Mouse (Mus musculus): ENCODE data around the gene Klhl24. TPM values are rescaled to one million over a fixed set of nuclear protein-coding genes. Genes with fewer than 3 reads are reported as not detected.

Klhl24 gene
- total RNA-seq (2014; fragmentation: Nextera tagmentation) (37.6 and 59.3 TPM in 2 replicates), total RNA-seq (2017) (53.3 and 64.7 TPM in 2 replicates), polyA plus RNA-seq (2012) (8.8 and 14.1 TPM in 2 replicates)

DNA sequence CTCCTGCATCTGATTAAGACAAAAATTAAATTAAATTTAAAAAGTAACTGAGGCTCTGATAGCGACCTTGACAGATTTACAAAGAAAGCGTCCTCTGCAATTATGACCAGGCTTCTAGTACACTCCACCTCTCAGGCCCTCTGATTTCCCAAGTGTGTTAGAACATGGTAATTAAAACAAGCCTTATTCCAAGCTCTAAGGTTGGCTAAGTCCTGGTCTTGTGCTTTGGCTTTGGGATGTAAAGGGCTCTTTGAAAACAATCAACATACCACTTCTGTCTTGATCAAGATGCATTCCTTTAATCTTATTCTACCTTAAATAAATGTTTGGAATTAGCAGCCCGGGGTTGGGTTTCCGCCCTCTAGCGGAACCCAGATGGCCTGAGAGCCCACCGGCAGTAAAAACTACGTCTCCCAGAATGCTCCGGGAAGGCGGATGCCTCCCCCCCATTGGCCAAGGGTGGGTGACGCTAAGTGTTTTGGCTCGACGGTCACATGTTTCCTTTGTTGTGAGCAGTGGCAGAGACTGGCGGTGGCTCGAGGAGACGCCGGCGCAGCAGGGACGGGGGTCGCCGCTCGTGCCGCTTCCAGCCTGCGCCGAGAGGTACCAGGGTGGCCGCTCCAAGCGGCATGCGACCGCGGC is at the start of gene Klhl24:
Gene Klhl24, plus strand, starts transcription at position 474 of the 642 bp plus-strand sequence.
- Histone ChIP-seq H3K27me3 (ENCODE audit: insufficient read depth, low read length) (no peaks in the 10 kb centered on the region), H3K4me1 (ENCODE audit: insufficient read depth, low read depth, low read length) (peaks cover 10% of the 10 kb centered on the region), H3K36me3 (replicated peaks) (peaks cover 3% of the 10 kb centered on the region), H3K9me3 (replicated peaks) (no peaks in the 10 kb centered on the region), H3K4me3 (ENCODE audit: low read depth, low read length) (peak within 1 kb of the TSS; percentile 99)
- ATAC-seq (ENCODE audit: extremely low read depth, insufficient number of reproducible peaks, low FRiP score, poor library complexity, severe bottlenecking) (peak; percentile 84), DNase-seq (ENCODE audit: low spot score) (peak; percentile 92)
- no peak for TF ChIP-seq GATA2 (IDR thresholded peaks at IDR 0.05; ENCODE audit: borderline replicate concordance, low read depth, low read length)
- TF ChIP-seq CTCF (IDR thresholded peaks at IDR 0.05; ENCODE audit: low read depth, low read length), result 0 out of 2 replicates have a peak, but pooled peaks have one; percentile 11
- no peak for TF ChIP-seq POLR2AphosphoS5 (IDR thresholded peaks at IDR 0.05; ENCODE audit: insufficient replicate concordance, low read depth, low read length)

DNA sequence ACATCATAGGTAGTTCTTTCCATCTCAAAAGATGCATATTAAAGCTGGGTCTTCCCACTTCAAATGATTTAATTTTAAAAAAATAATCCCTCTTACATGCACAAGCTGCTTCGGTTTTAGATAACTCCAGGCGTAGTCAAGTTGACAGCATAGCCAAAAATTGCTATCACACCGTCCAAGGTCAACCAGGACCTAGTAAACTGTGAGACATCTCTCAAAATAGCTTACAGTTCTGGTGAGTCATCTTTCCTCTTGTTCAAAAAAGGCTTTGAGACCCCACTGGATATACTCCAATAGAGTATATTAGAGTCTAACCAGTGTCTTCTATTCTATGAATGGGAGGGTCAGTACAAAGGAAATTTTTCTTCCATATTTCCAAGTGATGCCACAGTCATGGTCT is 44.7 kb upstream of the Klhl24 start:
- Histone ChIP-seq H3K9me3 (replicated peaks) (no peaks in the 10 kb centered on the region), H3K36me3 (replicated peaks) (no peaks in the 10 kb centered on the region), H3K4me3 (ENCODE audit: low read depth, low read length) (no peak overlapping the region), H3K4me1 (ENCODE audit: insufficient read depth, low read depth, low read length) (no peaks in the 10 kb centered on the region), H3K27me3 (ENCODE audit: insufficient read depth, low read length) (no peaks in the 10 kb centered on the region)
- ATAC-seq (ENCODE audit: extremely low read depth, insufficient number of reproducible peaks, low FRiP score, poor library complexity, severe bottlenecking) (no peak), DNase-seq (ENCODE audit: low spot score) (no peak)
- no peak for TF ChIP-seq POLR2AphosphoS5 (IDR thresholded peaks at IDR 0.05; ENCODE audit: insufficient replicate concordance, low read depth, low read length)
- no peak for TF ChIP-seq GATA2 (IDR thresholded peaks at IDR 0.05; ENCODE audit: borderline replicate concordance, low read depth, low read length)
- no peak for TF ChIP-seq GATA1 (IDR thresholded peaks at IDR 0.05; ENCODE audit: borderline replicate concordance, low read length)
- TF ChIP-seq CTCF (IDR thresholded peaks at IDR 0.05; ENCODE audit: low read depth, low read length), result no peak

DNA sequence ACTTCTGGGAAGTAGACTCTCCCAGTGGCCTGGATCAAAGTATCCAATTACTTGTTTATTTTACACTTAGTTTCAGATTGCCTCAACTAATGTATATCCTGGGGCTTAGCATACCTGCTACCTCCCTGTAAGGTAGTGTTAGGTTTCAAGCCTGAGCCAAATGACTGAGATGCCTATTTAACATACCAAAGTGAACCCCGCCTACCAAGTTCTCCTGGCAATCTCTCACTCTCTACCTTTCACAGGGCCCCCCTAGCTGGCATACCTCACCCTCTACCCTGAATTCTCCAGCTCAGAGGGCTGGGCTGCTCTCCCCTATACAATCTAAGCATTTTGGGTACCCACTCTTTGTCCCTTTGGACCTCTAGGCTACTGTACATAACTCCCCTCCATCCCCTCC is 24.6 kb upstream of the Klhl24 start:
- no peak for DNase-seq (ENCODE audit: low spot score)
- H3K9me3 ChIP-seq (replicated peaks), result no peaks in the 10 kb centered on the region
- H3K36me3 ChIP-seq (replicated peaks), result no peaks in the 10 kb centered on the region
- no peaks in the 10 kb centered on the region for H3K27me3 ChIP-seq (ENCODE audit: insufficient read depth, low read length)
- H3K4me1 ChIP-seq (ENCODE audit: insufficient read depth, low read depth, low read length), result no peaks in the 10 kb centered on the region
- no peak overlapping the region for H3K4me3 ChIP-seq (ENCODE audit: low read depth, low read length)
- ATAC-seq (ENCODE audit: extremely low read depth, insufficient number of reproducible peaks, low FRiP score, poor library complexity, severe bottlenecking), result no peak
- TF ChIP-seq CTCF (IDR thresholded peaks at IDR 0.05; ENCODE audit: low read depth, low read length), result no peak
- TF ChIP-seq POLR2AphosphoS5 (IDR thresholded peaks at IDR 0.05; ENCODE audit: insufficient replicate concordance, low read depth, low read length), result no peak
- TF ChIP-seq GATA1 (IDR thresholded peaks at IDR 0.05; ENCODE audit: borderline replicate concordance, low read length), result no peak
- TF ChIP-seq GATA2 (IDR thresholded peaks at IDR 0.05; ENCODE audit: borderline replicate concordance, low read depth, low read length), result no peak
- TF ChIP-seq TAL1 (conservative IDR thresholded peaks at IDR 0.05; ENCODE audit: low read depth, low read length), result no peak

DNA sequence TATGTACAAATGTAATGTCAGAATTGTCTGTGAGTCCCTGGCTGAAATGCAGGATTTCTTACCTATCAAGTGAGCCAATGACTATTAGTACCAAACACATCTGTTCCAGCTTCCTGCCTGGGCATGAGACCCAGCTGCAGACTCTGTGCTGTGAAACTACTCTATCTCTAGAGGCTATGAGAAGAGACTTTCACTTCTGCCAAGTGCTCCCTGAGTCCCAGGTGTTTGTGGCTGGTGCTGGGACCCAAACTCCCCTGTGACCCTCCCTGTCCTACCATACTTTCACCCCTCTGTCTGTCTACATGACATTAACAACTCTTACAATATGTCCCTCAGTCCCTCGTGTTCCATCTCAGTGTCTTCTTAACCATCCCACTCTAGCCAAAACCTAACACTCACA is 20.7 kb upstream of the Klhl24 start:
- Histone ChIP-seq H3K36me3 (replicated peaks) (no peaks in the 10 kb centered on the region), H3K4me3 (ENCODE audit: low read depth, low read length) (no peak overlapping the region), H3K27me3 (ENCODE audit: insufficient read depth, low read length) (no peaks in the 10 kb centered on the region), H3K4me1 (ENCODE audit: insufficient read depth, low read depth, low read length) (no peaks in the 10 kb centered on the region), H3K9me3 (replicated peaks) (no peaks in the 10 kb centered on the region)
- no peak for DNase-seq (ENCODE audit: low spot score)
- ATAC-seq (ENCODE audit: extremely low read depth, insufficient number of reproducible peaks, low FRiP score, poor library complexity, severe bottlenecking), result no peak
- TF ChIP-seq GATA1 (IDR thresholded peaks at IDR 0.05; ENCODE audit: borderline replicate concordance, low read length) (no peak), GATA2 (IDR thresholded peaks at IDR 0.05; ENCODE audit: borderline replicate concordance, low read depth, low read length) (no peak), TAL1 (conservative IDR thresholded peaks at IDR 0.05; ENCODE audit: low read depth, low read length) (no peak), POLR2AphosphoS5 (IDR thresholded peaks at IDR 0.05; ENCODE audit: insufficient replicate concordance, low read depth, low read length) (no peak), CTCF (IDR thresholded peaks at IDR 0.05; ENCODE audit: low read depth, low read length) (no peak)

DNA sequence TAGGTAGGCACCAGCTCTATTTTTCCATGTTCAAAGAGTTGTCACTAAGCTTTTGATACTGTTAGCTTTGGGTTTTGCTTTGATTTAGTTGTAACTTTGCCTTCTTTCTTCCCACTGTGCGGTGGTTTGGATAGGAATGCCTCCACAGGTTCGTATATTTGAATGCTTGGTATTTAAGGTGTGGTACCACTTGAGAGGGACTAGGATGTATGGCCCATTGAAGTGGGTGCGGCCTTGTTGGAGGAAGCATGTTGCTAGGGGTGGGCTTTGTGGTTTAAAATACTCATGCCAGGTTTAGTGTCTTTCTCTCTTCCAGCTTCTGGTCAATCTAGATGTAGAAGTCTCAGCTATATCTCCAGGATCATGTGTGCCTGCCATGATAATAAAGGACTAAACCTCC is 17.1 kb upstream of the Klhl24 start:
- no peak overlapping the region for H3K4me3 ChIP-seq (ENCODE audit: low read depth, low read length)
- no peaks in the 10 kb centered on the region for H3K9me3 ChIP-seq (replicated peaks)
- no peaks in the 10 kb centered on the region for H3K36me3 ChIP-seq (replicated peaks)
- H3K4me1 ChIP-seq (ENCODE audit: insufficient read depth, low read depth, low read length), result no peaks in the 10 kb centered on the region
- TF ChIP-seq GATA2 (IDR thresholded peaks at IDR 0.05; ENCODE audit: borderline replicate concordance, low read depth, low read length), result no peak
- no peak for TF ChIP-seq POLR2AphosphoS5 (IDR thresholded peaks at IDR 0.05; ENCODE audit: insufficient replicate concordance, low read depth, low read length)
- no peak for TF ChIP-seq CTCF (IDR thresholded peaks at IDR 0.05; ENCODE audit: low read depth, low read length)
- no peak for TF ChIP-seq TAL1 (conservative IDR thresholded peaks at IDR 0.05; ENCODE audit: low read depth, low read length)
- no peak for TF ChIP-seq GATA1 (IDR thresholded peaks at IDR 0.05; ENCODE audit: borderline replicate concordance, low read length)
- ATAC-seq (ENCODE audit: extremely low read depth, insufficient number of reproducible peaks, low FRiP score, poor library complexity, severe bottlenecking) (no peak), DNase-seq (ENCODE audit: low spot score) (no peak)
- H3K27me3 ChIP-seq (ENCODE audit: insufficient read depth, low read length), result no peaks in the 10 kb centered on the region

DNA sequence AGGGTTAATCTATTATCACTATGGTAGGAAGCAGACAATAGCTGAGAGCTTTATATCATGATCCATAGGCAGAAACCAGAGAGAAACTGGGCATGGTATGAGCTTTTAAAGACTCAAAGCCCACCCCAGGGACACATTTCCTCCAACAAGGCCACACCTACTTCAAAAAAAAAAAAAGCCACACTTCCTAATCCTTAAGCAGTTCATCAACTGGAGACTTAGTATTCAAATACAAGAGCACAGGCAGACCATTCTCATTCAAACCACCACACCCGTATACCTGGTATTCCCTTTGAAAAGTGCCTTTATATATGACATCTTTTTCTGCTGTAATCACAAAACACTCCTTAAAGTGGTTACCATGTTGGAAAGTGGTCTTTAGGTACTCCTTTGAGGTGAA is 12.7 kb upstream of the Klhl24 start:
- no peak for ATAC-seq (ENCODE audit: extremely low read depth, insufficient number of reproducible peaks, low FRiP score, poor library complexity, severe bottlenecking)
- TF ChIP-seq TAL1 (conservative IDR thresholded peaks at IDR 0.05; ENCODE audit: low read depth, low read length), result no peak
- TF ChIP-seq GATA2 (IDR thresholded peaks at IDR 0.05; ENCODE audit: borderline replicate concordance, low read depth, low read length), result no peak
- no peak for TF ChIP-seq GATA1 (IDR thresholded peaks at IDR 0.05; ENCODE audit: borderline replicate concordance, low read length)
- TF ChIP-seq CTCF (IDR thresholded peaks at IDR 0.05; ENCODE audit: low read depth, low read length), result no peak
- no peak for TF ChIP-seq POLR2AphosphoS5 (IDR thresholded peaks at IDR 0.05; ENCODE audit: insufficient replicate concordance, low read depth, low read length)

More for the DNA sequence above, 12.7 kb upstream of the Klhl24 start:
- DNase-seq (ENCODE audit: low spot score), result no peak
- Histone ChIP-seq H3K4me1 (ENCODE audit: insufficient read depth, low read depth, low read length) (no peaks in the 10 kb centered on the region; the same call in 1 of the 2 replicates), H3K27me3 (ENCODE audit: insufficient read depth, low read length) (peaks cover 5% of the 10 kb centered on the region; the same call in 1 of the 2 replicates), H3K4me3 (ENCODE audit: low read depth, low read length) (no peak overlapping the region), H3K9me3 (replicated peaks) (no peaks in the 10 kb centered on the region; the same call in 1 of the 2 replicates), H3K36me3 (replicated peaks) (no peaks in the 10 kb centered on the region)

Data from G1E (cell line).